Mouse (Mus musculus) thymus, adult 2 months (tissue): ENCODE data around the gene Tfcp2l1. TPM values are rescaled to one million over a fixed set of nuclear protein-coding genes. Genes with fewer than 3 reads are reported as not detected.
"Not testable (repeated sequence)": the region's sequence is repeated elsewhere in the genome, so short reads cannot be mapped to it uniquely, and the experiment has no call there.

Experiments used
- DNase-seq: peaks from one replicate; pipeline ENCODE4 v3.0.0; 2021
- H3K27ac ChIP-seq: fragments of 200-500 bp; 2 replicates; pipeline ENCODE4 v1.5.1; 2012; ENCODE audit warnings: low read length, control low read depth; ENCODE audit not compliant: control insufficient read depth, insufficient read depth
- H3K27me3 ChIP-seq: fragments of 200-500 bp; 2 replicates; pipeline ENCODE4 v1.6.1; 2012; ENCODE audit warnings: mild to moderate bottlenecking, low read length, moderate library complexity, mixed read lengths; ENCODE audit not compliant: control insufficient read depth, insufficient read depth
- H3K36me3 ChIP-seq: fragments of 200-500 bp; 2 replicates; pipeline ENCODE4 v1.6.1; 2012; ENCODE audit warnings: mild to moderate bottlenecking, low read length, moderate library complexity; ENCODE audit not compliant: control insufficient read depth, insufficient read depth
- H3K4me1 ChIP-seq: fragments of 200-500 bp; replicated peaks from 2 replicates; pipeline ENCODE4 v1.6.1; 2012; ENCODE audit warnings: low read length; ENCODE audit not compliant: control insufficient read depth, insufficient read depth
- H3K4me3 ChIP-seq: fragments of 200-500 bp; 2 replicates; pipeline ENCODE4 v1.5.1; 2012; ENCODE audit warnings: mild to moderate bottlenecking, low read length, control low read depth, moderate library complexity; ENCODE audit not compliant: control insufficient read depth, insufficient read depth
- CTCF ChIP-seq: fragments of 200-500 bp; IDR thresholded peaks from 2 replicates; pipeline ENCODE4 v1.5.1; 2012; ENCODE audit warnings: mild to moderate bottlenecking, control low read depth, low read length, moderate library complexity, borderline replicate concordance; ENCODE audit not compliant: control insufficient read depth, poor library complexity, insufficient read depth; ENCODE audit errors: extremely low read depth
- POLR2A ChIP-seq: fragments of 200-500 bp; IDR thresholded peaks from 2 replicates; pipeline ENCODE4 v1.6.1; 2012; ENCODE audit warnings: mild to moderate bottlenecking, low read length, control low read depth, moderate library complexity; ENCODE audit not compliant: control insufficient read depth, poor library complexity, insufficient read depth; ENCODE audit errors: extremely low read depth
- WGBS: fragments of 180-500 bp; shearing (Covaris S2); methylation state at CpG from one replicate; pipeline ENCODE4 v1.1.7; 2018; 5-methylcytosine and 5-hydroxymethylcytosine counted together
- polyA plus RNA-seq: library from polyadenylated mRNA; depleted of rRNA; stranded (reverse); fragments of >200 nt; gene quantifications from 2 replicates; pipeline ENCODE4 v1.2.3, GENCODE M21; 2012

Tfcp2l1 gene
- polyA plus RNA-seq, 1 experiment = 3.1 TPM

- 94% methylated on average over 2 of the region's 2 CpGs for WGBS
- H3K4me3 ChIP-seq = no peak overlapping the region
- no peak overlapping the region for H3K27ac ChIP-seq
- no peaks in the 10 kb centered on the region for H3K4me1 ChIP-seq
- no peaks in the 10 kb centered on the region for H3K27me3 ChIP-seq
- no peak for TF ChIP-seq CTCF
- H3K36me3 ChIP-seq = peaks cover 65% of the 10 kb centered on the region
- DNase-seq = no peak
Measured at GRCm38 (mm10) chr1:118597475-118598213, 30.1 kb upstream of the Tfcp2l1 start.

GRCm38 (mm10) chr1:118598339-118598738 is 29.4 kb upstream of the Tfcp2l1 start:
- no peak for TF ChIP-seq POLR2A
- TF ChIP-seq CTCF = no peak
- no peak overlapping the region for H3K27ac ChIP-seq

GRCm38 (mm10) chr1:118613631-118614183 is 14.0 kb upstream of the Tfcp2l1 start:
- no peak for DNase-seq
- Histone ChIP-seq H3K4me1 (no peaks in the 10 kb centered on the region), H3K27me3 (no peaks in the 10 kb centered on the region), H3K27ac (no peak overlapping the region), H3K36me3 (peaks cover under 1% of the 10 kb centered on the region; the same call in 1 of the 2 replicates), H3K4me3 (no peak overlapping the region)
- 96% methylated on average over 3 of the region's 3 CpGs for WGBS
- no peak for TF ChIP-seq CTCF
- TF ChIP-seq POLR2A = no peak

More at GRCm38 (mm10) chr1:118598339-118598738, 29.4 kb upstream of the Tfcp2l1 start:
- no peak for DNase-seq
- no peak overlapping the region for H3K4me3 ChIP-seq
- H3K36me3 ChIP-seq = peaks cover 60% of the 10 kb centered on the region
- no peaks in the 10 kb centered on the region for H3K4me1 ChIP-seq
- H3K27me3 ChIP-seq = no peaks in the 10 kb centered on the region
- WGBS = 95% methylated on average over 3 of the region's 3 CpGs

DNA sequence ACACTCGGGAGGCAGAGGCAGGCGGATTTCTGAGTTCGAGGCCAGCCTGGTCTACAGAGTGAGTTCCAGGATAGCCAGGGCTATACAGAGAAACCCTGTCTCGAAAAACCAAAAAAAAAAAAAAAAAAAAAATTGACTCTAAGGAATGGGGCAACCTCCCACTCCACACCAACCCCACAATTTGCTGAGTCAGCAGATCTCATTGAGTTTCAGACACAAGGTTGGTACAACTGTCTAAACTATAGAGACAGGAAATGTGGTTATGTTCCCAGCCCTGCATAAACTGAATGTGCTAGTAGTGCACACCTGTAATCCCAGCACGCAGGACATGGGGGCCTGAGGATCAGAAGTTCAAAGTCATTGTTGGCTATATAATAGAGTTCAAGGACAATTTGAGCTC is 6.7 kb upstream of the Tfcp2l1 start:
- not testable (repeated sequence) for H3K27me3 ChIP-seq, H3K4me3 ChIP-seq, H3K4me1 ChIP-seq, H3K27ac ChIP-seq, DNase-seq, H3K36me3 ChIP-seq
- 75% methylated on average over 5 of the region's 5 CpGs for WGBS

GRCm38 (mm10) chr1:118622857-118623256 is 4.9 kb upstream of the Tfcp2l1 start:
- Histone ChIP-seq H3K27me3 (peaks cover under 1% of the 10 kb centered on the region; the same call in 1 of the 2 replicates), H3K4me1 (no peaks in the 10 kb centered on the region), H3K4me3 (no peak overlapping the region), H3K27ac (no peak overlapping the region), H3K36me3 (no peaks in the 10 kb centered on the region)
- TF ChIP-seq POLR2A (no peak), CTCF (no peak)
- 89% methylated on average over 3 of the region's 3 CpGs for WGBS
- no peak for DNase-seq

DNA sequence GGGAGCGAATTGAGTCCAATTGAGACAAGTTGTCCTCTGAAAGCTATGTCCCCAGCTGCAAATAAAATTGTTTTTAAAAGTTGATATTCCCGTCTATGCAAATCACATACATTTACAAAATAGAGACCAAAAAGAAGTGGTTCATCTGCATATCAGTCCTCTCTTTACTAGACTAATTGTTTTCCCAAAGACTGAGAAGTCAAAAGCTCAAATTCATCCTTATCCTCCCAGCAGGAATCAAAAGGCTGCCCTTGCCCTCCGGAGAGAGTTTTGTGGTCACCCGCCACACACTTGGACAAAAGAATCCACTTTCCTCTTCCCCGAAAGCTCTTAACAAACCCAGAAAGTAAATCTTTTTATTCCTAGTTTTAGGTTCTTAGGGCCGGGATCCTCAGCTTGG is 2.3 kb upstream of the Tfcp2l1 start:
- Histone ChIP-seq H3K4me1 (no peaks in the 10 kb centered on the region), H3K27me3 (peaks cover 9% of the 10 kb centered on the region), H3K36me3 (no peaks in the 10 kb centered on the region), H3K27ac (no peak overlapping the region), H3K4me3 (no peak overlapping the region)
- no peak for DNase-seq
- TF ChIP-seq CTCF (no peak), POLR2A (no peak)
- WGBS = 88% methylated on average over 6 of the region's 6 CpGs

GRCm38 (mm10) chr1:118625921-118626320 is 1.8 kb upstream of the Tfcp2l1 start:
- Histone ChIP-seq H3K27me3 (peaks cover 9% of the 10 kb centered on the region), H3K36me3 (no peaks in the 10 kb centered on the region), H3K27ac (no peak overlapping the region), H3K4me1 (no peaks in the 10 kb centered on the region), H3K4me3 (no peak overlapping the region)
- DNase-seq = no peak
- 77% methylated on average over 2 of the region's 2 CpGs for WGBS
- TF ChIP-seq CTCF = no peak
- TF ChIP-seq POLR2A = no peak
